Mouse (Mus musculus) mouse trophoblast stem cell (cell line): ENCODE results near the gene Hoxc10.

Experiments used
- in situ Hi-C, 2 experiments: fragments of 300-500 bp; cut with MseI, MboI; formaldehyde crosslinking; loops; 2 replicates in 1 of 2; 3 replicates in 1 of 2; pipeline ENCODE4 v1.15.1; 2025

The Hoxc10 gene

GRCm38 (mm10) chr15:102966776-102967311 is at the start of gene Hoxc10:
Gene Hoxc10 (plus strand): TSS chr15:102966796.
- in situ Hi-C loops: no loop called here

- in situ Hi-C loops: no loop called here
Observed at GRCm38 (mm10) chr15:102917972-102918572, 48.5 kb upstream of the Hoxc10 start.

GRCm38 (mm10) chr15:102918611-102919265 is 47.9 kb upstream of the Hoxc10 start:
- in situ Hi-C loops: no loop called here

- in situ Hi-C loops: no loop called here
Observed at GRCm38 (mm10) chr15:102919336-102920180, 47.0 kb upstream of the Hoxc10 start.

- in situ Hi-C loops: no loop called here
Observed at GRCm38 (mm10) chr15:102920619-102921018, 46.0 kb upstream of the Hoxc10 start.

- in situ Hi-C loops: no loop called here
Observed at GRCm38 (mm10) chr15:102921053-102922011, 45.3 kb upstream of the Hoxc10 start, which contains the start of gene Hoxc13. Gene Hoxc13 (plus strand): TSS chr15:102921103.

- in situ Hi-C loops: no loop called here
Observed at GRCm38 (mm10) chr15:102922012-102922362, 44.6 kb upstream of the Hoxc10 start.

- in situ Hi-C loops: no loop called here
Observed at GRCm38 (mm10) chr15:102922636-102923500, 43.7 kb upstream of the Hoxc10 start.

- in situ Hi-C loops: loop anchor here in 1 of 2 experiments (25.0 kb wide), 1 partner anchor 165 kb away; no protein-coding TSS in a partner anchor
Observed at GRCm38 (mm10) chr15:102927032-102927645, 39.5 kb upstream of the Hoxc10 start.

- in situ Hi-C loops: loop anchor here in 1 of 2 experiments (25.0 kb wide), 1 partner anchor 170 kb away; no protein-coding TSS in a partner anchor
Observed at GRCm38 (mm10) chr15:102931706-102932358, 34.8 kb upstream of the Hoxc10 start.

GRCm38 (mm10) chr15:102934438-102934837 is 32.2 kb upstream of the Hoxc10 start:
- in situ Hi-C loops: loop anchor here in 1 of 2 experiments (25.0 kb wide), 1 partner anchor 172 kb away; no protein-coding TSS in a partner anchor

- in situ Hi-C loops: loop anchor here in 1 of 2 experiments (25.0 kb wide), 1 partner anchor 173 kb away; no protein-coding TSS in a partner anchor
Observed at GRCm38 (mm10) chr15:102934897-102935296, 31.7 kb upstream of the Hoxc10 start.

GRCm38 (mm10) chr15:102936279-102936972 is 30.2 kb upstream of the Hoxc10 start, which contains the start of gene Hoxc12:
Gene Hoxc12 (plus strand): TSS chr15:102936757.
- in situ Hi-C loops: loop anchor here in 1 of 2 experiments (25.0 kb wide), 1 partner anchor 174 kb away; no protein-coding TSS in a partner anchor

GRCm38 (mm10) chr15:102937036-102937666 is 29.4 kb upstream of the Hoxc10 start:
- in situ Hi-C loops: loop anchor here in 1 of 2 experiments (25.0 kb wide), 1 partner anchor 175 kb away; no protein-coding TSS in a partner anchor

GRCm38 (mm10) chr15:102939256-102940155 is 27.1 kb upstream of the Hoxc10 start:
- in situ Hi-C loops: loop anchor here (10.0 to 25.0 kb wide), 2 partner anchors 155 to 177 kb away; no protein-coding TSS in a partner anchor
